Mouse (Mus musculus) retina, postnatal 1 day (tissue): ENCODE measurements around the gene Coro2b.
"Not testable (repeated sequence)": the region's sequence is repeated elsewhere in the genome, so short reads cannot be mapped to it uniquely, and the experiment has no call there.

Source experiments
- DNase-seq: peaks from one replicate; pipeline ENCODE4 v3.0.0-alpha.2; 2012

Gene Coro2b

DNA sequence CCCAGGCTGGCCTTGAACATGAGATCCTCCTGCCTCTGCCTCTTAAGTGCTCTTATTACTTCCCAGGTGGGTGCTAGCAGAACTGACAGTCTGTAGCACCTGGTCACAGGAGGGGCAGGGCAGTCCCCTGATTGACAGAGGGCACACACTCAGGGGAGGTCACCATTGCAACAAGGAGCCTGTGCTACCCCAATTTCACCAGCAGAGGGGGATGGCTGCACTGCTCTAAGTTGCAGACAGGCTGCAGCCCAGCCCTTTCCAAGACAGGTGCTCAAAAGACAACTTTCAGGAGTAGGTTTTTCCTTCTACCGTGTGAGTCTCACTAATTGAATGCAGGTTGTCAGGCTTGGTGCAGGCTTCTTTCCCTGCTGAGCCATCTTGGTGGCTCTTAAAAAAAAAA, 66.4 kb downstream of the Coro2b start:
- DNase-seq, result peak; percentile 88

DNA sequence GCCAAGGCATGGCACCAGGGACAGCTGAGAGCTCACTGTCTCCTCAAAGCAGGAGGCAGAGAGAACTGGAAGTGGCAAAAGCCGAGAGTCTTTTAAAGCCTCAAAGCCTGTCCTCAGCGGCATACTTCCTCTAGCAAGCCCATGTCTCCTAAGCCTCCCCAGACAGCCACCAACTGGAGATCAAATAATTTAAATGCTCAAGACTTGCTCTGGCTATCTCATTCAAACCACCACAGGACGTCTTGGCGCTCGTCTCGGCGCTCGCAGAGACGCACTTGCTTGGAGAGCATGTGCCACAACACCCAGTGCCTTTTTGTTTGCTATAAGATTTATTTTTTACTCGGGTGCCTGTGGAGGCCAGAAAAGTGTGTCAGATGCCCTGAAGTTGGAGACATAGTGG, 67.1 kb downstream of the Coro2b start:
- no peak for DNase-seq

DNA sequence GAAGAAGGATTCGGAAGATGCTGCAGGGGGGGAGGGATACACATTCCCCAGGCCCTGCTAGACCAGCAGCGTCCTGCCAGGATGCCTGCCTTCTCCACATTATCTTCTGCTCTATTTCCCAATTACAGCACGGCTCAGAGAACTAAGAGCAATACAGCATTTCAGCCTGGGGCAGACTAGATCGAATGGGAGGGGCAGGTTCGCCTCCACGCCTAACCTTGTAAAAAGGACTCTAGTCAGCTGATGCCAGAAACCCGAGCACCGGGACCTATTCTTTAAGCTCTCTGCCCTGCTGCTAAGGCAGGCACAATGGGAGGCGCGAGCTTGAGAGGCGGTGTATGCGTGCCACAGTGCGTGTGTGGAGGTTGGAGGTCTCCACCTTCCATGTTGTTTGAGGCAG, 67.7 kb downstream of the Coro2b start:
- peak; percentile 98 for DNase-seq

- no peak for DNase-seq
Measured at GRCm38 (mm10) chr9:62467413-62467784, 69.4 kb downstream of the Coro2b start.

GRCm38 (mm10) chr9:62466742-62467412, 70.0 kb downstream of the Coro2b start:
- DNase-seq, result no peak

GRCm38 (mm10) chr9:62466053-62466452, 70.8 kb downstream of the Coro2b start:
- no peak for DNase-seq

GRCm38 (mm10) chr9:62464727-62465126, 72.1 kb downstream of the Coro2b start:
- no peak for DNase-seq

- no peak for DNase-seq
Measured at GRCm38 (mm10) chr9:62461766-62462165, 75.1 kb downstream of the Coro2b start.

DNA sequence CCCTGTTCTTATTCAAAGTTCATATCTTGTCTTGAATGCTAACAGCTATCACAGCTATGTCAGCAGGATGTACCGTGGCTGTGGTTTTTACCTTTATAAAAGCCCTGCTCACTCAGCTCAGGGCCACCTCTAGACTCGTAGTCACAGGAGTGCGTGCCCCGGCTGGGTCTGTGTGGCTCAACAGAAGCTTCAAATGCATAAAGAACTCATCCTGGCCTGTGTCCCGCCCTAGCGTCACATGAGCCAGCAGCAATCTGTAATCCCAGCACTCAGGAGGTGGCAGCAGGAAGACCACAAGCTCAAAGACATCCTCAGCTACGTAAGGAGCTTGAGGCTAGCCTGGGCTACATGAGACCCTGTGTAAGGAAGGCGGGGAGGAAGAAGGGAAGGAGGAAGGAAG, 75.7 kb downstream of the Coro2b start:
- no peak for DNase-seq

DNA sequence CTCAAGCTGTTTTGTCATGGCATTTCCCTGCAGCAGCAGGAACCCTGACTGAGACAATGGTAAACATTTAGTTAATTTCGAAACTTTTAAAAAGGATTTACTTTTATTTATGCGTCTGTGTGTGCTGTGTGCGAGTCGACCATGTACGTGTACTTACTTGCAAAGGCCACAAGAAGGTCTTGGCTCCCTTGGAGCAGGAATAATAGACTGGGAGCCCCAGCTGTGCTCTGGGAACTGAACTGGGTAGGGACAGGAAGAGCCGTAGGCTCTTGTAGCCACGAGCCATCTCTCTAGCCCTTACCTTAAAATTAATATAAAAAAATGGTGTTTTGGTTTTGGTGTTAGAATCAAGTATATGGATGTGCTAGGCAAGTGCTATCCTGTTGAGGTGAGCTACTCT, 76.8 kb downstream of the Coro2b start:
- no peak for DNase-seq

- no peak for DNase-seq
Measured at GRCm38 (mm10) chr9:62458457-62458856, 78.4 kb downstream of the Coro2b start.

DNA sequence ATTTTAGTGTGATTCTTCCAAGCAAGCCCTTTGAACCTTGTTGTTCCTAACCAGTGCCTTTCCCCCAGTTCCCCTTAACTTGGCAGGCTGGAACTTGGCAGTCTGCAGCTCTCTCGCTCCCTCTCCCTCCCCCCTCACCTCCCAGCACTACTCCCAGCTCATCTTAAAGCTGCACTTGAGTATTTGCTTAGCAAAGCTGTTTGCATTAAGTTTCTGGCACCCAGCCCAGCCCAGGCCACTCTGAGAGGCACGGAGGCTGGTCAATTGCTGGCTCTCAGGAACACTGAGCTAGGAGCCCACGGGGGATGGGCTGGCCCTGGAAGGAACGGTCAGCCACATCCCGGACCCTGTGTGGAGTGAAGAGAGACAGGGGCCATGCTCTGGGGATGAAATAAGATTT, 80.8 kb downstream of the Coro2b start:
- peak; percentile 87 for DNase-seq

GRCm38 (mm10) chr9:62455210-62455969, 81.5 kb downstream of the Coro2b start:
- DNase-seq, result no peak

GRCm38 (mm10) chr9:62452373-62452993, 84.4 kb downstream of the Coro2b start:
- DNase-seq, result no peak

DNA sequence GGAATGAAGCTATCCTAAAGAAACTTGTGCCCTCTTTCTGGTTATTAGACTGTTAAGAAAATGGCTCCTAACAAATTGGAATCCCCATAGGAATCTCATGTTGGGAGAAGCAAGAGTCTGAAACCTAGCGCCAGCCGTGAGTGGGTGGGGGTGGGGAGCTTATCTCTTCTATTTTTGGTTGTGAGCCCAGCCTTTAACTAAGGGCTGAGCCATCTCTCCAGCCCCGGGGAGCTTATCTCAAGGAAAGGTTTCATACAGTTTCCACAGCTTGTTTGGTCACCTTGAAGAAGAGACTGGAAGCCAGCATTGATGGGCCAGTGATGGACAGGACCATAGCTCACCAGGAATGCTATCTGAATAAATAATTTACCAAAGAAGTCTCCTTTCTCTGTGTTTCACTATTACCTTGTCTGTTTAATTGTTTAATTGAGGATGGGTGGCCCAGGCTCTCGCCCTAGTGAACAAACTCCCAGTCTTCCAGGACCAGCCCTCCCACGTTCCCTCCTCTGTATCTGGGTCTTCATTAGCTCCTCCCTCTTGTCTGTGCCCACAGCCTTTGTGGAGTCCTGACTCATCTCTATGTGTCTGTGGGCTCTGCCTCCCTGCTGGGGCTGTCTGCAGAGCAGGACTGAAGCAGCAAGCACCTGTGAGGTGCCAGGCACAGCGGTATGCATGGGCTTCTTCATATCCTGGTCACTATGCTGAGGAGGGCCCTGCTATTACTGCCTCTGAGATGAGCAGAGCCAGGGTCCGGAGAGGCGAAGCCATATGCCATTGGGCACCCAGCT, 85.1 kb downstream of the Coro2b start:
- peak; percentile 68 for DNase-seq

DNA sequence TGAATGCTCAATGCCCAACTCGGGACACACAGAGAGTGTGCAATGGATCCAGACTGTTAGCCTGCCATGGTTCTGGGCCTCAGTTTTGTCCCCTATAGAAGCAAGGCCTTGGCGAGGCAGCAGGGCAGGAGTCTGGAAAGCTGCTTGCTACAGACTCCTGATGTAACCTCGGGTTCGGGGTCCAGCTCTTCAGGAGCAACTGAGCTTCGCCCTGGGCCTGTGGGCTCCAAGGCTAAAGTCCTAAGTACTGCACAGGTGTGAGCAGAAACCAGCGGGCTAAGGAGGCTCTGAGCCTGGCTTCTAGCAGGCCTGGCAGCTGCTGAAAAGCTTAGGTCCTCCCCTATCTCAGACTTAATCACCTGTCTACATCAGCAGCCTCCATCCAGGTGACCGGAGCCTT, 86.0 kb downstream of the Coro2b start:
- DNase-seq, result no peak

DNA sequence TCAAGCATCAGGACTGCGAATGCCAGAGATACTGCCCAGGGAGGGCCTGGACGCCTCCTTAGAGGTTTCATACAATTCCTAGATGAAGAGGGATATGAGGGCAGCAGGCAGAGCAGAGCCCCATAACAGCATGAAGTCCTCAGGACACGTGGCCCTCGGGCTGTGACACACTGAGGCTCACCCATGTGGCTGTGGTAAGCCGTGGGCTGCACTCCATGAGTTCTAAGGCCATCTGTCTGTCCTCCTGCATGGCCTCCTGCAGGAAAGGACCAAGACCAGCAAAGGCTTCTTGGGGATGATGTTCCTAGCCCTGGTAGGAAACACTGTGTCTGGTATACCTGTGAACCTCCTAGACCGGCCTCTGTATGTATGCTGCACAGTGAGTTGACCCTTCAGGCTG, 86.5 kb downstream of the Coro2b start:
- no peak for DNase-seq

- DNase-seq, result not testable (repeated sequence)
Measured at GRCm38 (mm10) chr9:62447337-62447736, 89.5 kb downstream of the Coro2b start.

GRCm38 (mm10) chr9:62438755-62439101, 98.1 kb downstream of the Coro2b start:
- DNase-seq, result peak; percentile 91

GRCm38 (mm10) chr9:62438085-62438754, 98.6 kb downstream of the Coro2b start:
- no peak for DNase-seq

- no peak for DNase-seq
Measured at GRCm38 (mm10) chr9:62437446-62437845, 99.4 kb downstream of the Coro2b start.

GRCm38 (mm10) chr9:62435613-62436318, 101.1 kb downstream of the Coro2b start:
- DNase-seq, result peak; percentile 87
